Mouse (Mus musculus): ENCODE measurements at regions not wholly inside any gene's neighbourhood (a gene's known extent, or its start where the extent isn't known, plus 50 kb on each side); places are given as distances from the start of the nearest gene placed in this dataset.

- TF ChIP-seq CTCF (IDR thresholded peaks at IDR 0.05; ENCODE audit: extremely low read depth, insufficient read length, insufficient replicate concordance, low read depth, low read length) (no peak), POLR2A (IDR thresholded peaks at IDR 0.05; ENCODE audit: low read depth, low read length) (no peak)
Observed at GRCm38 (mm10) chr15:38351701-38352100, 926.3 kb downstream of the 4930447A16Rik start.
